Mouse (Mus musculus) CH12.LX (cell line): ENCODE data around the gene Hsh2d.

Experiments
- CTCF ChIP-seq, 2 experiments: IDR thresholded peaks in 1 of 2; conservative IDR thresholded peaks in 1 of 2; 2 replicates each; pipeline ENCODE4 v1.5.1; 2011 to 2012; ENCODE audit warnings: low read depth in 2 of 2, low read length in 2 of 2, improper control_type of control experiment in 1 of 2, inconsistent platforms in 1 of 2, mild to moderate bottlenecking in 1 of 2, moderate library complexity in 1 of 2
- MAX ChIP-seq: IDR thresholded peaks from 2 replicates; pipeline ENCODE4 v1.6.1; 2011; ENCODE audit warnings: low read length, improper control_type of control experiment
- POLR2A ChIP-seq: IDR thresholded peaks from 2 replicates; pipeline ENCODE4 v1.6.1; 2011; ENCODE audit warnings: low read depth, mild to moderate bottlenecking, improper control_type of control experiment, low read length
- SMC3 ChIP-seq: IDR thresholded peaks from 2 replicates; pipeline ENCODE4 v1.6.1; 2011; ENCODE audit warnings: low read depth, low read length, improper control_type of control experiment

- TF ChIP-seq MAX, result no peak
- TF ChIP-seq CTCF (conservative IDR thresholded peaks at IDR 0.05 in 1 of 2, IDR thresholded peaks at IDR 0.05 in 1 of 2; ENCODE audit: low read depth in 2 of 2, low read length in 2 of 2), result no peak
- no peak for TF ChIP-seq POLR2A
- TF ChIP-seq SMC3, result no peak
These were observed 37.9 kb upstream of the Hsh2d start for GRCm38 (mm10) chr8:72151418-72152078.
